In genomic region chr6:137870667-137871066, GRCm38 (mm10) we compare ENCODE assay signal across 16 mouse cellular contexts.
DNase-seq lines count a peak whose midpoint lies in the region; ATAC-seq lines count a peak whose summit lies in the region.
"Had no signal": no experiment of that assay in that cellular context is flagged by ENCODE, and none has a peak within 500 bp of the region (broad histone marks: within the 10 kb centered on the region; RNA-seq: fewer than 3 reads in every experiment).

No protein-coding gene starts in this region.

- H3K9ac ChIP-seq in forebrain, embryonic 12.5 days, result no peak overlapping the region
- no peak overlapping the region for H3K9ac ChIP-seq in forebrain, embryonic 11.5 days (ENCODE audit: low read length)
- H3K9ac ChIP-seq in forebrain, embryonic 15.5 days (replicated peaks), result no peak overlapping the region
- H3K9ac ChIP-seq in midbrain, embryonic 11.5 days (ENCODE audit: low read length), result no peak overlapping the region
- H3K9ac ChIP-seq: hindbrain, embryonic 12.5 days; liver, embryonic 14.5 days; midbrain, embryonic 13.5 days; neural tube, embryonic 12.5 days had no signal

- 0 out of 2 replicates have a peak, but pooled peaks cover 5% of the 10 kb centered on the region for H3K9me3 ChIP-seq in forebrain, embryonic 12.5 days
- H3K9me3 ChIP-seq in forebrain, embryonic 11.5 days (ENCODE audit: control insufficient read depth, low read length), result no peaks in the 10 kb centered on the region
- H3K9me3 ChIP-seq in forebrain, embryonic 15.5 days, result 0 out of 2 replicates have a peak, but pooled peaks cover 8% of the 10 kb centered on the region
- no peaks in the 10 kb centered on the region for H3K9me3 ChIP-seq in midbrain, embryonic 11.5 days (ENCODE audit: control insufficient read depth, low read length)
- H3K9me3 ChIP-seq: hindbrain, embryonic 12.5 days; neural tube, embryonic 12.5 days had no signal

- intact Hi-C loops in left cerebral cortex, postnatal 36 days (cut with DNase I), result loop anchor here (10.0 kb wide), 1 partner anchor 64 kb away; no protein-coding TSS in a partner anchor

- H3K4me3 ChIP-seq in forebrain, embryonic 12.5 days (replicated peaks), result no peak overlapping the region
- no peak overlapping the region for H3K4me3 ChIP-seq in forebrain, embryonic 11.5 days (ENCODE audit: low read depth, low read length)
- H3K4me3 ChIP-seq in forebrain, embryonic 15.5 days, result no peak overlapping the region
- no peak overlapping the region for H3K4me3 ChIP-seq in midbrain, embryonic 11.5 days (ENCODE audit: low read depth, low read length)
- H3K4me3 ChIP-seq: hindbrain, embryonic 12.5 days; midbrain, embryonic 13.5 days; neural tube, embryonic 12.5 days had no signal

- no peak for DNase-seq in forebrain, embryonic 11.5 days (ENCODE audit: low spot score)
- peak; percentile 64 to 72 for DNase-seq in layer of hippocampus, adult 8-10 months (ENCODE audit: low spot score in 2 of 2)
- DNase-seq in left cerebral cortex, postnatal 36 days (ENCODE audit: low spot score in 2 of 2), result peak; percentile 15 to 46
- no peak for DNase-seq in ovary, postnatal 14 days (ENCODE audit: low spot score)
- no peak for DNase-seq in midbrain, embryonic 11.5 days (ENCODE audit: low spot score, missing footprints)
- DNase-seq: adrenal gland, postnatal 10 days; gastrocnemius, postnatal 25 days; kidney, adult 2 months; lung, postnatal 14 days had no signal

- no peaks in the 10 kb centered on the region for H3K4me1 ChIP-seq in forebrain, embryonic 12.5 days
- H3K4me1 ChIP-seq in forebrain, embryonic 11.5 days (replicated peaks; ENCODE audit: control insufficient read depth, insufficient read depth, low read length), result no peaks in the 10 kb centered on the region
- H3K4me1 ChIP-seq in forebrain, embryonic 15.5 days, result peaks cover 18% of the 10 kb centered on the region
- no peaks in the 10 kb centered on the region for H3K4me1 ChIP-seq in midbrain, embryonic 11.5 days (ENCODE audit: control insufficient read depth, insufficient read depth, low read length)
- H3K4me1 ChIP-seq: hindbrain, embryonic 12.5 days; midbrain, embryonic 13.5 days; neural tube, embryonic 12.5 days had no signal

- peak; percentile 55; the same call in 1 of the 2 replicates for ATAC-seq in forebrain, embryonic 12.5 days (ENCODE audit: low FRiP score)
- no peak for ATAC-seq in forebrain, embryonic 11.5 days (replicated peaks; ENCODE audit: low FRiP score)
- ATAC-seq in forebrain, embryonic 15.5 days (replicated peaks), result peak; percentile 83
- no peak for ATAC-seq in megakaryocyte, adult 5-6 weeks (ENCODE audit: poor library complexity, severe bottlenecking)
- no peak for ATAC-seq in midbrain, embryonic 11.5 days (ENCODE audit: low FRiP score)
- ATAC-seq: midbrain, embryonic 13.5 days had no signal

- no peak overlapping the region for H3K27ac ChIP-seq in forebrain, embryonic 12.5 days
- H3K27ac ChIP-seq in forebrain, embryonic 11.5 days (ENCODE audit: low read depth, low read length), result no peak overlapping the region
- peak overlapping the region; percentile 81 for H3K27ac ChIP-seq in forebrain, embryonic 15.5 days (replicated peaks)
- no peak overlapping the region for H3K27ac ChIP-seq in midbrain, embryonic 11.5 days (ENCODE audit: low read depth, low read length)
- H3K27ac ChIP-seq: hindbrain, embryonic 12.5 days; liver, embryonic 14.5 days; midbrain, embryonic 13.5 days; neural tube, embryonic 12.5 days had no signal

- no peaks in the 10 kb centered on the region for H3K36me3 ChIP-seq in forebrain, embryonic 12.5 days (replicated peaks)
- no peaks in the 10 kb centered on the region for H3K36me3 ChIP-seq in forebrain, embryonic 11.5 days (ENCODE audit: control insufficient read depth, insufficient read depth, low read length)
- no peaks in the 10 kb centered on the region for H3K36me3 ChIP-seq in forebrain, embryonic 15.5 days
- H3K36me3 ChIP-seq in midbrain, embryonic 11.5 days (ENCODE audit: control insufficient read depth, insufficient read depth, low read length), result no peaks in the 10 kb centered on the region
- H3K36me3 ChIP-seq: hindbrain, embryonic 12.5 days; midbrain, embryonic 13.5 days; neural tube, embryonic 12.5 days had no signal

- H3K27me3 ChIP-seq in forebrain, embryonic 12.5 days, result no peaks in the 10 kb centered on the region
- no peaks in the 10 kb centered on the region for H3K27me3 ChIP-seq in forebrain, embryonic 11.5 days (ENCODE audit: control insufficient read depth, insufficient read depth, low read length)
- no peaks in the 10 kb centered on the region for H3K27me3 ChIP-seq in forebrain, embryonic 15.5 days
- no peaks in the 10 kb centered on the region for H3K27me3 ChIP-seq in midbrain, embryonic 11.5 days (ENCODE audit: control insufficient read depth, insufficient read depth, low read length)
- H3K27me3 ChIP-seq: hindbrain, embryonic 12.5 days; midbrain, embryonic 13.5 days; neural tube, embryonic 12.5 days had no signal

- 77% methylated on average over 6 of the region's 6 CpGs for WGBS in forebrain, embryonic 12.5 days
- 94% methylated on average over 6 of the region's 6 CpGs for WGBS in forebrain, embryonic 11.5 days
- 45% methylated on average over 6 of the region's 6 CpGs for WGBS in forebrain, embryonic 15.5 days
- 89% methylated on average over 6 of the region's 6 CpGs for WGBS in midbrain, embryonic 11.5 days

- H3K4me2 ChIP-seq in forebrain, embryonic 12.5 days, result no peak overlapping the region
- H3K4me2 ChIP-seq in forebrain, embryonic 11.5 days (ENCODE audit: low read depth, low read length, severe bottlenecking), result no peak overlapping the region
- H3K4me2 ChIP-seq in forebrain, embryonic 15.5 days (replicated peaks), result 0 out of 2 replicates have a peak overlapping the region, but pooled peaks have one; percentile 3
- no peak overlapping the region for H3K4me2 ChIP-seq in midbrain, embryonic 11.5 days
- H3K4me2 ChIP-seq: hindbrain, embryonic 12.5 days; midbrain, embryonic 13.5 days; neural tube, embryonic 12.5 days had no signal

Comparison
In these comparisons a context has a peak if more than half of its experiments do, and no peak if none do; other contexts are left out.
1. ATAC-seq: peak in forebrain, embryonic 12.5 days (single experiment) and forebrain, embryonic 15.5 days (single experiment); none in forebrain, embryonic 11.5 days (single experiment), megakaryocyte, adult 5-6 weeks (single experiment) and midbrain, embryonic 11.5 days (single experiment).
2. DNase-seq: peak in layer of hippocampus, adult 8-10 months (2 of 2) and left cerebral cortex, postnatal 36 days (2 of 2); none in forebrain, embryonic 11.5 days (single experiment), ovary, postnatal 14 days (single experiment) and midbrain, embryonic 11.5 days (single experiment).